Mouse (Mus musculus) megakaryocyte, embryonic 14.5 days (primary cell): Measurements from ENCODE around the gene Snf8. TPM values are rescaled to one million over a fixed set of nuclear protein-coding genes. Genes with fewer than 3 reads are reported as not detected.

ENCODE experiments used
- H3K27me3 ChIP-seq: replicated peaks from 2 replicates; pipeline ENCODE3; 2012; ENCODE audit warnings: inconsistent platforms
- H3K36me3 ChIP-seq: replicated peaks from 2 replicates; pipeline ENCODE3; 2012; ENCODE audit warnings: low read length, inconsistent platforms, mixed read lengths
- H3K4me1 ChIP-seq: 2 replicates; pipeline ENCODE4 v1.6.1; 2012; ENCODE audit warnings: inconsistent platforms
- H3K4me3 ChIP-seq: replicated peaks from 2 replicates; pipeline ENCODE3; 2012; ENCODE audit warnings: moderate library complexity, mild to moderate bottlenecking, inconsistent platforms
- H3K9me3 ChIP-seq: 2 replicates; pipeline ENCODE4 v1.6.1; 2012; ENCODE audit warnings: inconsistent platforms
- FLI1 ChIP-seq: IDR thresholded peaks from 2 replicates; pipeline ENCODE4 v1.6.1; 2012; ENCODE audit warnings: low read length, inconsistent platforms, mixed read lengths
- GATA1 ChIP-seq: IDR thresholded peaks from 3 replicates; pipeline ENCODE4 v1.6.1; 2012; ENCODE audit warnings: mixed read lengths, low read length, inconsistent platforms, borderline replicate concordance
- polyA plus RNA-seq: library from polyadenylated mRNA; stranded (reverse); fragments of >175 nt; gene quantifications from 2 replicates; pipeline ENCODE4 v1.2.3, GENCODE M21; 2012; ENCODE audit warnings: low replicate concordance; ENCODE audit not compliant: insufficient read depth

Snf8 gene
- polyA plus RNA-seq, 1 experiment = 146 TPM

DNA sequence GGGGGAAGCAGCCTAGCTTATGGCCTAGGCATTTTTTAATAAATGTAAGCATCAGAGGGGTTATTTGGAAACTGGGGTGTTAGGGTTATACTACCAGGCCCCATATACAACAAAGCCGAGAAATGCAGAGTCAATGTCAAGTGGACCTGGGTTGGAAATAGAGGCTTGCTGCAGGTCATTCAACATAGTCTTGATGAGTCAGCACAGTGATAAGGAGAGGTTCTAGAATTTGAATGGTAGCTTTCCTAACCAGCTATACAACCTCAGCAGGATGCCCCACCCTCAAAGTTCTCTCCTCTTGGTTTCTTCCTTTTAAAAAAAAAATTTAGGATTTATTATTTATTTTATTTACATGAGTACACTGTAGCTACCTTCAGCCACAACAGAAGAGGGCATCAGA is 36.3 kb downstream of the Snf8 start:
- no peaks in the 10 kb centered on the region for H3K9me3 ChIP-seq
- H3K36me3 ChIP-seq = peaks cover 49% of the 10 kb centered on the region
- TF ChIP-seq FLI1 (no peak), GATA1 (no peak)
- H3K27me3 ChIP-seq = no peaks in the 10 kb centered on the region
- no peak overlapping the region for H3K4me3 ChIP-seq
- peaks cover 39% of the 10 kb centered on the region for H3K4me1 ChIP-seq

- no peaks in the 10 kb centered on the region for H3K27me3 ChIP-seq
- no peak for TF ChIP-seq GATA1
- no peak for TF ChIP-seq FLI1
- H3K36me3 ChIP-seq = peaks cover 43% of the 10 kb centered on the region
- H3K4me1 ChIP-seq = peaks cover 43% of the 10 kb centered on the region
- no peaks in the 10 kb centered on the region for H3K9me3 ChIP-seq
- peak overlapping the region; percentile 65 for H3K4me3 ChIP-seq
Observed at GRCm38 (mm10) chr11:96073295-96073993, 38.8 kb downstream of the Snf8 start.

DNA sequence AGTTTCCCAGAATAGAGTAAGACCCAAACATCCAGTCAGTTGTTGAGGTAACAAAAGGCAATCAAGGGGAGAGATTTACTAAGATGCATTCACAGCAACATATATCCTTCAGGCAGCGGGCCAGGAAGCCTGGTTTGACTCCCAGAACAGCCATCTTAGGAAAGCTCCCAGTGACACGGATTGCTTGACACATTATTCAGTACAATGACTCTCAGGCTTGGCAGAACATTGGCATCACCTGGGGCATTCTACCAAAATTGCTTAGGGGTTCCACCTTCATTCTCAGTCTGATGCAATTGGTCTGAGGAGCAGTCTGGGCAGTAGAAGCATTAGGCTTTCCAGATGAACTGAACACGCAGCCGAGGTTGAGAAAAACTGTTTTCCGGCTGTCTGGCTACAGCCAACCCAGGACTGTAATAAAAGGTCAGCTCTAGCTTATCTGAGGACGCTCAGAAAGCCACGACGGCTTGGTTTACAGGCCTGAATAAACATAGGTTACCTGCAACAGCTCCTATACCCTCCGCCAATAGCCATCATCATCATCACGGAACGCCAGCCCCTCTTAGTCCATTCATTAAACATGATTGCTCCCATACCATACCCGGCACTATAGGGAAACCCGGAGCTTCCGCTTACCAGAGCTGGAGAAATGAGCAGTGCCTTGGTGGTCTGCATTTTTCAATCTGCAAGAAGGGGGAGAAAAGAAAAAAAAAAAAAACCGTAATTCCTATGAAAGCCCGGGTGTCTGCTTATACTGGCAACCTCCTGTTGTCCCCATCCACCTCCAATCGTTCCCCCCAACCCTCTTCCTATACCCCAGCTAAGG is 39.9 kb downstream of the Snf8 start:
- peaks cover 36% of the 10 kb centered on the region for H3K36me3 ChIP-seq
- TF ChIP-seq GATA1 (no peak), FLI1 (no peak)
- no peaks in the 10 kb centered on the region for H3K9me3 ChIP-seq
- H3K4me3 ChIP-seq = peak overlapping the region; percentile 93
- H3K27me3 ChIP-seq = no peaks in the 10 kb centered on the region
- peaks cover 43% of the 10 kb centered on the region for H3K4me1 ChIP-seq

GRCm38 (mm10) chr11:96075177-96075508 is 40.5 kb downstream of the Snf8 start:
- no peaks in the 10 kb centered on the region for H3K27me3 ChIP-seq
- peaks cover 30% of the 10 kb centered on the region for H3K36me3 ChIP-seq
- H3K4me1 ChIP-seq = peaks cover 43% of the 10 kb centered on the region
- no peaks in the 10 kb centered on the region for H3K9me3 ChIP-seq
- TF ChIP-seq GATA1 (no peak), FLI1 (no peak)
- peak overlapping the region; percentile 93 for H3K4me3 ChIP-seq

DNA sequence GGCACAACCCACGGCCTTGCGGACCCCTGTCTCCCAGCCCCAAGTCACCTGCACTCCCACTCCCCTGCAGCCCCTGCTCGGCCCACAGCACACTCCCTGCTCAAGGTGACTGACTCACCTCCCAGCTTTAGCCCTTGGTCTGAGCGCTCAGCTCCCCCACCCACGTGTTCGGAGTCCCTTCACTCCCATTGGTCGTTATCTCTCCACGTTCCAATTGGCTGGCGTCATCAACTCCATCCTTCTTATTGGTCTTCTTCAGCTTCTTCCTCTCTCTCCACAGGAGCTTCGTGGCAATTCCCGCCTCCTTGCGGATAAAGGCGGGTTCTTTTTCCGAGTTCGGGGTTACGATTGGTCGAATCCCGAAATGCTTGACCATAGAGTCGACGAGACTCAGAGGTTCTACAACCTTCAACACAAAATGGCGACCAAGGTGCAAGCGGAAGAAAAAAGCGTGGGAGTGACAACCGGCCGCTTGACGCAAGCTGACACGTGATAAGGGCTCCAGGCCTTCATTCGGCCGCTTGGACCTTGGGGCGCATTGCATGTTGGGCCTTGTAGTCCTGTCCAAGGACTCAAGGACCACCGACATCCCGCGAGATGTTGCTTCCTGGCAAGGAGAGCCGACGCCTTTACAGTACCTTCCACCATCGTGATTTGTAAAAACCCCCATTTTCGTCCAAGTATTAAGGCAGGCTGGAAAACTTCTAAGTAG is 41.0 kb downstream of the Snf8 start, which contains the start of gene Atp5g1:
Atp5g1 (minus strand) TSS at position 162 of the 712 bp plus-strand sequence.
- Histone ChIP-seq H3K9me3 (no peaks in the 10 kb centered on the region), H3K4me1 (peaks cover 40% of the 10 kb centered on the region), H3K4me3 (peak within 1 kb of the TSS; percentile 93), H3K36me3 (peaks cover 25% of the 10 kb centered on the region), H3K27me3 (no peaks in the 10 kb centered on the region)
- TF ChIP-seq FLI1 (no peak), GATA1 (no peak; the same call in 2 of the 3 replicates)

GRCm38 (mm10) chr11:96076221-96077105 is 41.8 kb downstream of the Snf8 start:
- peaks cover 35% of the 10 kb centered on the region for H3K4me1 ChIP-seq
- no peaks in the 10 kb centered on the region for H3K9me3 ChIP-seq
- H3K27me3 ChIP-seq = no peaks in the 10 kb centered on the region
- TF ChIP-seq FLI1 (no peak), GATA1 (no peak)
- peaks cover 17% of the 10 kb centered on the region for H3K36me3 ChIP-seq
- peak overlapping the region; percentile 93 for H3K4me3 ChIP-seq

DNA sequence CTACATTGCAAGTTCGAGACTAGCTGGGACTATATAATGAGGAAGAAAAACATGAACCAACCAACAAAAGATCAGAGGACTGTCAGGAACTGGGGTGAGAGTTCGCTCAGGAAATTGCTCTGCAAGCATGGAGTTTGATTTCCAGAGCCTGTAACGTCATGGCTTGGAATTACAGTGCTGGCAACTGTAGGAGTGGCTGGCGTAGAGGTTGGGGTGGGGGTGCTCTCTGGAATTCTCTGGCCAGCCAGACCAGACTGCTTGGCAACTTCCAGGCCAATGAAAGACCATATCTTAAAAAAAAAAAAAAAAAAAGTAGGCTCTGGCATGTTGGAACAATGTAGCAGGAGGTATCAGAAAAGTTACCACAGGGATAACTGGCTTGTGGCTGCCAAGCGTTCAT is 46.1 kb downstream of the Snf8 start:
- peaks cover 1% of the 10 kb centered on the region for H3K9me3 ChIP-seq
- no peak for TF ChIP-seq FLI1
- no peak for TF ChIP-seq GATA1
- no peak overlapping the region for H3K4me3 ChIP-seq
- peaks cover 13% of the 10 kb centered on the region for H3K27me3 ChIP-seq
- H3K36me3 ChIP-seq = no peaks in the 10 kb centered on the region
- H3K4me1 ChIP-seq = peaks cover 11% of the 10 kb centered on the region

DNA sequence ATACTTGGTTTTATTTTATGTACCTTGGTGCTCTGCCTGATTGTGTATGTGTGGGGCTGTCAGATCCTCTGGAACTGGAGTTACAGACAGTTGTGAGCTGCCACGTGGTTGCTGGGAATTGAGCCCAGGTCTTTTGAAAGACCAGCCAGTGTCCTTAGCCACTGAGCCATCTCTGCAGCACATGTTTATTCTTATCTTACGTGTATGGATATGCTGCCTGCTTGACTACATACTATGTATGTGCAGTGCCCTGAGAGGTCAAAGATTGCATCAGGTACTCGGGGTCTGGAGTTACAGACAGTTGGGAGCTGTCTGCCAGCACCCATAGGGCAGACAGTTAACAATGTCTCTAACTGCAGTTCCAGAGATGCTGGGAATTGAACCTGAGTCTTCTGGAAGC is 48.0 kb downstream of the Snf8 start:
- Histone ChIP-seq H3K27me3 (peaks cover 24% of the 10 kb centered on the region), H3K9me3 (peaks cover 7% of the 10 kb centered on the region), H3K36me3 (no peaks in the 10 kb centered on the region), H3K4me1 (peaks cover 5% of the 10 kb centered on the region), H3K4me3 (no peak overlapping the region)
- TF ChIP-seq FLI1 (no peak), GATA1 (no peak)

GRCm38 (mm10) chr11:96087981-96088380 is 53.3 kb downstream of the Snf8 start:
- TF ChIP-seq FLI1 = no peak
- H3K27me3 ChIP-seq = peaks cover 33% of the 10 kb centered on the region
- no peaks in the 10 kb centered on the region for H3K36me3 ChIP-seq

More at GRCm38 (mm10) chr11:96087981-96088380, 53.3 kb downstream of the Snf8 start:
- Histone ChIP-seq H3K4me3 (no peak overlapping the region), H3K4me1 (no peaks in the 10 kb centered on the region; the same call in 1 of the 2 replicates), H3K9me3 (peaks cover 14% of the 10 kb centered on the region)
